Mouse (Mus musculus) liver, embryonic 14.5 days (tissue): ENCODE measurements around the gene Npcd.

ENCODE experiments used
- CTCF ChIP-seq: IDR thresholded peaks from 2 replicates; pipeline ENCODE4 v1.5.1; 2016; ENCODE audit warnings: antibody characterized with exemption, low read depth, control low read depth
- EP300 ChIP-seq: IDR thresholded peaks from 2 replicates; pipeline ENCODE4 v1.6.1; 2016; ENCODE audit warnings: antibody characterized with exemption, low read depth

DNA sequence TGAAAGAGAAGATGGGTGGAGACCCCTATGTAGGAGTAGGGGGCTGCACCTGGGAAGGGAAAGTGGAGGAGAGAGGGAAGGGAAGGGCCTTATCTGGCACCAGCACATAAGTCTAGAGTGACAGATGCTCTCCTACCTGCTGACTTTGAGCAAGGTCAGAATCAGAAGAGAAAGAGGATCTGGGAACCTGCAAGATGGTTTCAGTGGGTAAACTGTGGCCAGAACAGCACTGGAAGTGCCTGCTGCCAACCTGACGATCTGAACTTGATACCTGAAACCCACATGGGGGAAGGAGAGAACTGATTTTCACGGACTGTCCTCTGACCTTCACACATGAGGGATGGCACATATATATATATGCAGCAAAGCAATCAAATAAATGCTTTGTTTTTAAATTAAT lies 6.2 kb upstream of the Npcd start:
- TF ChIP-seq CTCF (no peak), EP300 (no peak)
